Mouse (Mus musculus): Measurements from ENCODE around the gene Izumo1.

- TF ChIP-seq POLR2A (IDR thresholded peaks at IDR 0.05; ENCODE audit: low read depth, low read length) (no peak), CTCF (conservative IDR thresholded peaks at IDR 0.05; ENCODE audit: insufficient read depth, insufficient read length, low read depth, low read length) (no peak)
Observed at GRCm38 (mm10) chr7:45641391-45642040, 19.9 kb downstream of the Izumo1 start.
